Mouse (Mus musculus) splenic B cell, adult 2 months (primary cell): ENCODE data around the gene Pgs1.
A peak's percentile ranks its signal among the peaks of the same experiment; 100 is the strongest.

Source experiments
- DNase-seq: peaks from one replicate; pipeline ENCODE4 v3.0.0-alpha.2; 2011; ENCODE audit warnings: low read depth, low spot score
- H3K27me3 ChIP-seq: 2 replicates; pipeline ENCODE4 v1.6.1; 2012; ENCODE audit warnings: mild to moderate bottlenecking, low read length, moderate library complexity, mixed read lengths; ENCODE audit not compliant: control insufficient read depth, poor library complexity, insufficient read depth, severe bottlenecking
- H3K36me3 ChIP-seq: 2 replicates; pipeline ENCODE4 v1.6.1; 2012; ENCODE audit warnings: mild to moderate bottlenecking, low read length, moderate library complexity, mixed read lengths; ENCODE audit not compliant: control insufficient read depth, poor library complexity, insufficient read depth, severe bottlenecking

Pgs1 gene

DNA sequence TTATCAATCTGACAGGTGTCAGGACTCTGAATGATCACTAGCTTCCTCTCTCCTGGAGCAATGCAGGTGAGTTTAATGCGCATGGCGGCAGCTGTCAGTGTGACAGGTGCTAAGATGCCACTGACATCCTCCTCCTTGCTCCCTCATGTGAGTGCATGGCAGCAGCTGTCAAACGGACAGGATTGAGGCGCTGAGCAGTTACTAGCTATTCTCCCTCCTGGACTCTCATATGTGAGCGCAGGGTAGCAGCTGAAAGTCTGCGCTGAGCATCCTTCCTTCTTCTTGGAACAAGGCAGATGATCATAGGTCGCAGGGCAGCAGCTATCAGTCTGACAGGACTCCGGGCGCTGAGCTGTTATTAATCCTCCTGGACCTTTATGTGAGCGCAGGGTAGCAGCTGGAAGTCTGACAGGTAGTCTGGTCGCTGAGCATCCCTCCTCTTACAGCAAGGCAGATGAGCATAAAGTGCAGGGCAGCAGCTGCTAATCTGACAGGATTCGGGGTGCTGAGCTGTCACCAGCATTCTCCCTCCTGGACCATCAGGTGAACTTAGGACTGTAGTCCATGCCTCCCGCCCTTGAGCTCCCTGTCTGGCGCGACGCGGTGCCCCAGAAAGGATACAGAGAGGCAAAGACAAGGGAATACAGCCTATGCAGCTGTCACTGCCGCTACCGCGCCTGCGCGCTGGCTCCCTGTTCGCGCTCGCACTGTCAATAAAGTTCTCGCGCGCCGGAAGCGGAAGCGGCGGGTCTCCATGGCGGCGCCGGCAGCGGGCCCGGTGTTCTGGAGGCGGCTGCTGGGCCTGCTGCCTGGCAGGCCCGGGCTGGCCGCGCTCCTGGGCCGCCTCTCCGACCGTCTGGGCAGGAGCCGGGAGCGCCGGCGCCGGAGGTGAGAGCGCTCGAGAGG lies at the start of gene Pgs1:
Gene Pgs1 (plus strand): TSS at position 167 of the 906 bp plus-strand sequence.
- DNase-seq = peak; percentile 91
- Histone ChIP-seq H3K36me3 (no peaks in the 10 kb centered on the region), H3K27me3 (no peaks in the 10 kb centered on the region)

DNA sequence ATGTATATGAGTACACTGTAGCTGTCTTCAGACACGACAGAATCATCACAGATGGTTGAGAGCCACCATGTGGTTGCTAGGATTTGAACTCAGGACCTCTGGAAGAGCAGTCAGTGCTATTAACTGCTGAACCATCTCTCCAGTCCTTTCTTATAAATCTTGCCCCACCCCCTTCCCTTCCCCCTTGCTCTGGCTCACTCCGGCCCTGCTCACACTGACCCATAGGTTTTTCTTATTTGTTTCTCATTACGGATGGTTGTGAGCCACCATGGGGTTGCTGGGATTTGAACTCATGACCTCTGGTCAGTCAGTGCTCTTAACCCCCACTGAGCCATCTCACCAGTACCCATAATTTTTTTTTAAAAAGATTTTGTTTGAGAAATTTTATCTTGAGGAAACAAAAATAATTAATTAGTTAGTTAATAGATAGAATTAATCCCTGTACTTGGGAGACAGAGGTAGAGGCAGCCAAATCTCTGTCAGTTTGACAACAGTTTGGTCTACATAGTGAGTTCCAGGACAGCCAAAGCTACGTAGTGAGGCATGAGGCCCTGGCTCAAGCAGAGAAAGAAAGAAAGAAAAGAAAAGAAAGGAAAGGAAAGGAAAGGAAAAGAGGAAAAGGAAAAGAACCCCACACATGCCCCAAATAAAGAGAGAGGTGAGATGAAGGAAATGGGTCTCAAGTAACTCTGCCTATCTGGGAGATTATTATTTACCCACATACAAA lies 46.9 kb upstream of the Pgs1 start:
- DNase-seq = no peak

DNA sequence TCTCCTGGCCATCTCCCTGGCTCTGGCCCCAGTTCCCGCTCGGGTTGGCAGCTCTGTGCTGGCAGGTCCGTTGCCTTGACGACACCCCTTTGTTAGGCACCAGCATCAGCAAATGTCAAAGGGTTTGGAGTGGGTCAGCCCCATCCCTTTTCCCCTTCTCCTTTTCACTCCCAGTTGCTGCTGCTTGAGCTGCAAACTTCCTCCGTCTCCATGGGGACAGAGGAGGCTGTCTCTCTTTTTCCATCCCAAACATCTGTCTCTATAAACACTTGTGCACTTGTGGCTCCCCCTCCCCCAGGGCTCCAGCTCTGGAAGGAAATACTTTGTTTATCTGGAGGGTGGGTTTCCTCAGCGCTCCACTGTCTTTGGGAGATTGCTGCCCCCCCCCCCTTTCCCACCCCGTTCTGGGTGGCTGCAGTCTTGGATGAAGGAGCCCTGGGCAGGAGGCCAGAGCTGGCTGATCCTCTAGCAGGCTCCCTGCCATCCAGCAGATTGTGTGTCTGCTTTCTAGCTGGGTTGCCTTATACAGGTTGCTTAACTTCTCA lies 46.3 kb upstream of the Pgs1 start:
- no peaks in the 10 kb centered on the region for H3K36me3 ChIP-seq
- H3K27me3 ChIP-seq = no peaks in the 10 kb centered on the region
- DNase-seq = no peak

More for the DNA sequence above, 46.9 kb upstream of the Pgs1 start:
- Histone ChIP-seq H3K36me3 (no peaks in the 10 kb centered on the region), H3K27me3 (no peaks in the 10 kb centered on the region)

DNA sequence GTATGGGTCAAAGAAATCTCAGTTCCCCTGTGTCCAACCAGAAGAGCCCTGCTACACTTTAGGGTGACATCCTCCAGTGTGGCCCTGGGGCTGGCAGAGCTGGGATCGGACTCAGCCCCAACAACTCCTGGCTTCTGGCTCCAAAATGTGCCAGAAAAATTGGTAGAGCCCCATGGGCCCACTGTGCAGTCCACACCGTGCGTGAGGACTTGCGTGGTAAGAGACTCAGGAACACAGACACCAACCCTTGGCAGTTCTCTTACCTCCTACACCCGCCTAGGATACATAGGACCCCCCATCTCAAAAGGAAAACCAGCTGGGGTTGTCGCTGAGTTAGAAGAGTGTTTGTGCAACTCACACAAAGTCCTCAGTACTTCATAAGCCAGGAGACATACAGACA lies 45.2 kb upstream of the Pgs1 start:
- no peak for DNase-seq
- H3K27me3 ChIP-seq = no peaks in the 10 kb centered on the region
- no peaks in the 10 kb centered on the region for H3K36me3 ChIP-seq

DNA sequence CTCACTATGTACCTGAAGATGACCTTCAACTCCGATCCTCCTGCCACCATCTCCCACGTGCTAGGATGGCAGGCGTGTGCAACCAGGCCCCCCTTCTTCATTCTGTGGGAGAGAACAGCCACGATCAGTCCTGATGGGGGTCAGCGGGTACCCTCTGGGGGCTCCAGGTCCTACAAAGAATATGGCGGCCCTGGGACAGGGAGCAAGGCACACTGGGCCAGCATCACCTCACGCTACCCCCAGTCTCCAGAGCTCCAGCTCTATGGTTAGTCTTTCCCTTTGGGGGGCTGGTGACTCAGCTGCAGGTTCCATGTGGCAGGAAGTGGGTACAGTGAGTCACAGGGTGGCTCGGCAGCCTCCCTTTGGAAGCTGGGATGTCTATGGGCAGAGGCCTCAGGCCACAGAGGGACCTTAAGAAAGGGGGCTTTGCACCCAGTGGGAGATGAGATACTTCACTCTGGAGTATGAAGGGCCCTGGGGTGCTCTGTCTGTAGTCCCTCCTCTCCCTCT lies 44.7 kb upstream of the Pgs1 start:
- H3K36me3 ChIP-seq = no peaks in the 10 kb centered on the region
- H3K27me3 ChIP-seq = no peaks in the 10 kb centered on the region
- DNase-seq = no peak

DNA sequence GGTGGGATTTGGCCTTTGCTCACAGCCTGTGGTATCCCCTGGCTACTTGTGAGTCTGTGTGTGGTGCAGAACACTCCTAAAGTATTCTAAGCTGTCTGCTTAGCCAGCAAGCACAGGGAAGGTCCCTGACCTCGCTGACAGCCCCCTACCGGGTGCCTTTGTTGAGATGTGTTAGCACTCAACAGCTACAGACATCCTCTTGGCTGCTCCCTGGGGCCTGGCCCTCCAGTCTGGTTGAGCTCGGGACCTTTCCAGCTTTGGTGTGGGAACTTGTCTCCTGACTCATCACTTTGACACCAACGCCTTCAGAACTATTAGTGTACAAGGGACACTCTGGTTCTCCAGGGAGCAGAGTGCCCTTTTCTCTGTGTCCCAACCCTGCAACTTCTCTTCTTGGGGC lies 44.2 kb upstream of the Pgs1 start:
- Histone ChIP-seq H3K27me3 (no peaks in the 10 kb centered on the region), H3K36me3 (no peaks in the 10 kb centered on the region)
- DNase-seq = no peak

DNA sequence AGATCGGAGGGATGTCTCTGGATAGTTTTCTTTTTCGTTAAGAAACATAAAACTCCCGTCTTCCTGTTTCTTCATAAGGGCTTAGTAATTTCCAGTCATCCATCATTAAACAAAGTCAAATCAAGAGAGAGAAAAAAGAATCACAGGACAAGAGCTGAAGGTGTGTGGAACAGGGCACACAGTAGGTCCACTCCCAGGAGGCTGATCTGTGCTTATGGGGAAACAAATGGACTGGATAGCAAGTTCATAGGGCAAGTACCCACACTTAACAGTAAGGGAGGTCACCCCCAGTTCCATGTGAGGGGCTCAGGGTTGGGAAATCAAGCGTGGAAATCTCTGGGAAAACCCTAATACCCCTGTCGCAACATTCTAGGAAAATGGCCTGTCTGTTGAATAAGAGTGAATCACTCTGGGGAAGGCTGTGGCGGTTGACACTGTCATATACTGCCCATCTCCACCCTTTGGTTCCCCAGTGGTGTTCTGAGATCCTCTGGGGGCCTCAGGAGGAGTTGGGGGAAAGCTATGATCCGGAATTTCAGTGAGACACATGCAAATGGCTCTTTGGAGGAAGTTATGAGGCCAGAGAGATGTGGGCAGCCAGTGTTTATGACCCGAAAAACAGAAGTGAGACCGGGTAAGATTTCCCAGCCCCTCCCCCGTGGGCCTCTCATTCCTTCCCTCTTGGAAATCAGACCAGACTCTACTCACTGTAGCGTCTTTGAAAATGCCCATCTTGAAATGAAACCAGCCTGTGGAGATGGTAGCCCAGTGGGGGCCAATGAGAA lies 39.7 kb upstream of the Pgs1 start:
- Histone ChIP-seq H3K36me3 (no peaks in the 10 kb centered on the region), H3K27me3 (no peaks in the 10 kb centered on the region)
- peak; percentile 80 for DNase-seq

DNA sequence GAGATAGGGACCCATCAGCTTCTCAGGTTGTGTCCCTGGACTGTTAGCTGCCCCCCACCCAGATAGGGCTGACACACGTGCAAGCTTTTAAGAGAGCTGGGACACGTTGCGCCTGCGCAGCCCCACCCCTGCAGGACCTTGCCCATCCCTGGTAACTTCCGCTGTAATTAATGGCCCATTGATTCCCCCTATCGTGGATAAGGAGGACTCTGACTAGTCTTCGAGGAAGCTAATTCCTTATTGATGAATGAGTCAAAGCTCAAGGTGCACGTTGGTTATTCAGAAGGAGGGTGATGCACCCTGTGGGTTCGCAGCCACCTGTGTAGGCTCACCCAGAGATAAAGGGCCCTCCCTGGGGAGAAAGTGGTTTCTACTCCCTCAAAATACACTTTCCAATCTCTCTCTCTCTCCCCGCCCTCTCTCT lies 39.1 kb upstream of the Pgs1 start:
- Histone ChIP-seq H3K27me3 (no peaks in the 10 kb centered on the region), H3K36me3 (no peaks in the 10 kb centered on the region)
- DNase-seq = peak; percentile 76

DNA sequence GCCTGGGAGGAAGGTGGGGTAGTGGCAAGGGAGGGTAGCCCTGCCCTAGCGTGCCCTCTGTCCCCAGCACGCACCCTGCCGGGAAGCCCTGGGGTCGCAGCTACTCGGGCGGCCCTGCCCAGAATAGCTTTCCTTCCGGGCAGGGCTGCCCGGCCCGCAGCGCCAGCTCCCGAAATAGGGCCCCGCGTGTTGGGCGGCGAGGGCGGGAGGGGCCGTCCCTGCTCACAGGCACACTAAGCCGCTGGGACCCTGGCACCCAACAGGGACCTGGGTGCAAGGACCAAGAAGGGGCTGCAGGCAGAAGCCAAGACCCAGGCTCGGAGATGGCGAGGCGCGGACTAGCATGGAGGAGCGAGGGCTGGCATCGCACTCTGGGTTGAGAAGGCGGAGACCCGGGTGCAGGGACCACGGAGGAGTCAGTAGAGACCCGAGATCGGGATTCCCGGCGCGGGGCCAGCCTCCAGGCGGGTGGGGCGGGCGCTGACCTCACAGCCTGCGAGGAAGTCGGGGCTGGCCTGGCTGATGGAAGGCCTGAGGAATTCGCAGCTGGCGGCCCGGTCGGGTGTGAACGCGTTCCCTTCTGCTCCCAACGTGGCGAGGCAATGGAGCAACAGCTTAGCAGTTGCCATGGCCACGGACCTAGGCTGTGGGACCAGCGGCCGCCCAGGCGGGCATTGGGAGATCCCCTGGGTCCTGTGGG lies 36.5 kb upstream of the Pgs1 start:
- Histone ChIP-seq H3K27me3 (no peaks in the 10 kb centered on the region), H3K36me3 (no peaks in the 10 kb centered on the region)
- peak; percentile 49 for DNase-seq

DNA sequence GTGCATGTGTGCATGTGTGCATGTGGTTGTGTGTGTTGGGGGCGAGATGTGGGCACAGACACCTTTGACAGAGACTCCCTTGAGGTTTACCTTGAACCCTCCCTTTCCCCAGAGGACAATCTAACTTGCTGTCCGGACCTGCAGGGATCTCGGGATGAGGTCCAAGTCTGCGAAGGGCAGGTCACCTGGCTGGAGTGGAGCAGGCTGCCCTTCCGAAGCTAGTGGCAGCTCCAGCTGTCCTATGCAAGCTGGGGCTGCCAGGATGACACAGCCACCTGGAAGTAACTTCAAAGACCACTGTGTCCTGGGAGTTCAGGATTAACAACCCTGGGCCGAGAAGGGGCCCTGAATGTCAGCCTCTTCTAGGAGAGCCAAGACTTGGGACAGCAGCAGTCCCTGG lies 34.7 kb upstream of the Pgs1 start:
- H3K27me3 ChIP-seq = no peaks in the 10 kb centered on the region
- no peak for DNase-seq
- no peaks in the 10 kb centered on the region for H3K36me3 ChIP-seq

DNA sequence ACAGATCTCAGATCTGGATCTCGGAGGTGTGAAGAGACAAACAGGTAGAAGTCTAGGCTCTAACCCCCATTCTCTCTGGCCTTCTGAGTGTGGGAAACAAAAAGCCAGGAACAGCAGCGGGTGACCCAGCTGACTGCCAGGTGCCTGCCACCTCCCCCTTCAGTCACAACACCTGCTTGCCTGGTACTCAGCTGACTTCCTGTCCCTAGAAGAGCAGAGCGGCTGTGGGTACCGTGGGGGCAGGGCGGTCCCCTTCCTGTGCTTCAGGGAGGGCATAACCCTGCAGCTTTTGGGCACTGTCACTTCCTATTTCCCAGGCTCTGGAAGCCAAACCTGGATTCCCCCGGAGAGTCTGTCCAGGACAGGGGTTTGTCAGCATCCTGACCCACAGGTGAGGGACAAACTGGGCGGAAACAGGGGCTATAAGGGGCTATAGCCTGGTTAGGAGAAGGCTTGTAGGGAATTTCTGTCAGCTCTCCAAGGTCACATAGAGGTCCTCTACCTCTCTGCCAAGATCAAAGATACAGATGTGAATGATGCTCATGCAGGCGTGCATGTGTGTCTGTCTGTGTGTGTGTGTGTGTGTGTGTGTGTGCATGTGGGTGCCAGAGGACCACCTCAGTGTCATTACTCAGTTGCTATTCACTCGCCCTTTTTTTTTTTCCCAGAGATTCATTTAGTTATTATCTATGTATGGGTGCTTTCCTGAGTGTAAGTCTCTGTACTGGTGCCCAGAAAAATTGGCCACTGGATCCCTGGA lies 33.7 kb upstream of the Pgs1 start:
- no peaks in the 10 kb centered on the region for H3K36me3 ChIP-seq
- DNase-seq = peak; percentile 89
- H3K27me3 ChIP-seq = no peaks in the 10 kb centered on the region

DNA sequence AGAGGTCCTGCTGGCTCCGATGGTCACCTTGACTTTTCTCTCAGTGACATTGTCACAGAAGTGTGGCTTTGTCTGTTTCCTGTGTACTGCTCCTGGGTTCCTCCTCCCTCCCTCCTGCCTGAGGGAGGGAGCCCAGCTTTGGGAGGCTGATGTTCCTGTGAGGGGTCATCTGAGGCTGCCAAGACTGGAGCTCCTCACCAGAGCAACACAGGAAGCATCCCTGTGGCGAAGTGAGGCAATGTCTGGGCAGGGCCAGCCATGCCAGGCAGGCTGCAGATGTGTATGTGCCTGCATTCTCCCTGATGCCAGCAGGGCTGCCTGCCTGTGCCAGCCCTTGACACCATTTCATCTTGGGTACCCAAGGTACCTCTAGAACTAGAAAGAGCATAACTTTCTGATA lies 32.0 kb upstream of the Pgs1 start:
- peak; percentile 35 for DNase-seq
- Histone ChIP-seq H3K36me3 (no peaks in the 10 kb centered on the region), H3K27me3 (no peaks in the 10 kb centered on the region)

DNA sequence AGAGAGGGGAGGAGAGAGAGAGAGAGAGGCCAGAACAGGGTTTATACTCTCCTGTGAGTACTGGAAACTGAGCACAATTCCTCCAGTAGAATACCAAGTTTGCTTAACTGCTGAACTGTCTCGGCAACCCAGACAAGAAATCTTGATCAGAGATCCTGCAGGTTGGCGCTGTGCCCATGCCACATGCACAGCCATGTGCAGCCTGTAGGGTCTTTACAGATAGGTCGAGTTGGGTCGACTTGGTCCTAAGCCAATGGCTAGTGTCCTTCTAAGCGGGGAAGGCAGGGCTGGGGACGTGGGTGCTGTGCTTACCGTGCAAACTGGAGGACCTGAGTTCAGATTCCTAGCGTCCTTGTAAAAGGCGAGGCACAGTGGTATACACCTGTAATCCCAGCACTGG lies 31.3 kb upstream of the Pgs1 start:
- DNase-seq = no peak
- Histone ChIP-seq H3K27me3 (no peaks in the 10 kb centered on the region), H3K36me3 (no peaks in the 10 kb centered on the region)
